Mouse (Mus musculus): ENCODE measurements around the gene Rras.
A peak's percentile ranks its signal among the peaks of the same experiment; 100 is the strongest.

Gene Rras

GRCm38 (mm10) chr7:45017242-45018061 lies at the start of gene Rras:
Rras (plus strand) TSS chr7:45017961.
- DNase-seq (ENCODE audit: low spot score) = peak; percentile 97

DNA sequence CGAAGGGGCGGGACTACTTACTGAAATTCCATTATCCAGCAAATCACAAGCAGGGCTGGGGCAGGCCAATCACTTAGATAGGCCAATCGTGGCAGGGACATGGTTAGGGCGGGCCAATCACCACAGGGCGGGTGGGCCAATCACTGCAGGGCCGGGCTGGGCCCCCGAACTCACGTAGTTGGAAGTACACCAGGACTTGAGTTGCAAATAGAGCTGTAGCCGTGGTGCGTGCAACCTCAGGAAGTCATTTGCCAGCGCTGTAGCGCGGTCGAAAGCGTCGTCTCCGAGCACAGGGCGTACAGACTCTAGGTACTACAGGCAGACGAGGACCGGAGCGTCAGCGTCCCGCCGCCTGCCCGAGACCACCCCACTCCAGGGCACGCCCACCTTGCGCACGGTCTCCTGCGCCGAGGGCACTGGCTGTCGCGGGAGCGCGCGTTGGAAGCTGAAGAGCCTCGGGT lies 47.5 kb upstream of the Rras start:
- DNase-seq (ENCODE audit: low spot score) = peak; percentile 96

DNA sequence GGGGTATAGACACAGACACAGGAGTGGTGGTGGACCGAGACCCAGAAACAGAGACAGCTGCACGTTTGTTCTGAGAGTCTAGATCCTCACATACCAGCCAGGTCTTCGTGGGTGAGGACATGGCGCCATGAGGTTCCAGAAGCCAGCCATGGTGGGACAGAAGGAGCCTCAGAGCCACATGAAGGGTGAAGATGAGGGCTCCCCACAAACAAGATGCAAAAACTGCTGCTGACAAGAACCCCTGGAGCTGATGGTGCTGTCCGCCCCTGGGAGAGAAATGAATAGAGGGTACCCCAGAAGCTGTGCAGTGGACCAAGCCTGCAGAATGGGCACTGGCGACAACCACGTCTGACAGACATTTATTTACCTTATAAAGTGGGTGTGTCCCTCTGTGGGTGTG lies 46.6 kb upstream of the Rras start:
- DNase-seq (ENCODE audit: low spot score) = no peak

DNA sequence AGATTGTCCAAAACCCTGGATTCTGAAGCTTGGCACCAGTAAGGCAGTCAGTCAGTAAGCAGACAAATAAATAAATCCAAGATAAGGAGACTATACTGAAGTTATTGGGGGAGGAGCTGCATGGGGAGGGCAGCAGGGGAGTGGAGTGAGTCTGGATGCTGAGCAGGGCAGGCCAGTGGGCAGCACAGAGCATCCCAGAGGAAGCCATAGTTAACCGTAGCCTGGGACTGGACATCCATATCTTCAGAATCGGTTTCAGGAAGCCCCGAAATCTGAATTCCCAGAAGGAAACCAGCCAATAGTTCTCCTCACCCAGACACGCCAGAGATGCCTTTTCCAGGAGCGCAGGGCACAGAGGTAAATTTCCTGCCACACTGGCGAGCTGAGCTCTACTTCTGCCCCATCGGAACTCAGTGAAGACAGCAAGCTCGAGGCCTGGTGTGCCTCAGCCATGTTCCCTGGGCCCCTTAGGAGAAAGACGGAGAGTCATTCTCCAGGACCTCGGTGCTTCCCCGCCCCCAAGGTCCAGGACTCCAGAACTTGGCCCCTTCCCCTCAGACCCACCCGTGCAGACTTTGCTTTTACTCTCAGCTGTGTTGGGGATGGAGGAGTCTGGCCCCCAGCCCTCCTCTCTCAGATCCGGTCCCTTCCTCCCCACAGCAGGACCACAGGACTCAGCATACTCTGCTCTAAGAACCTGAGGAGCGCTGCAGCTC lies 44.2 kb upstream of the Rras start:
- no peak for DNase-seq (ENCODE audit: low spot score)

- DNase-seq (ENCODE audit: low spot score) = peak; percentile 92
Measured at GRCm38 (mm10) chr7:44974383-44975116, 43.2 kb upstream of the Rras start, which contains the start of gene Cpt1c. Cpt1c (minus strand) TSS chr7:44974851.

DNA sequence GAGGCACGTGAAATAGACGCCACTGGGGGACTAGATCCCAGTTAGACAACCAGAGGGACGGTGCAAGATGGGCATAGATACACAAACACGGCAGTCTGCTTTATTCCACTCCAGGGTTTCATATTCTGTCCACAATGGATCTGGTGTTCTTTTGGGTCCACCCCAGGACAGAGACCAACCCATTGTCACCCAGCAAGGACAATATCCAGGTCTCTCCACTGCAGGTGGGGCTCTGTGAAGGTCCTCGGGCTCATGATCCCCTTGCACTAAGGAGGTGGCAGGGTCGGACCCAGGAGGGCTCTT lies 42.7 kb upstream of the Rras start:
- DNase-seq (ENCODE audit: low spot score) = no peak

DNA sequence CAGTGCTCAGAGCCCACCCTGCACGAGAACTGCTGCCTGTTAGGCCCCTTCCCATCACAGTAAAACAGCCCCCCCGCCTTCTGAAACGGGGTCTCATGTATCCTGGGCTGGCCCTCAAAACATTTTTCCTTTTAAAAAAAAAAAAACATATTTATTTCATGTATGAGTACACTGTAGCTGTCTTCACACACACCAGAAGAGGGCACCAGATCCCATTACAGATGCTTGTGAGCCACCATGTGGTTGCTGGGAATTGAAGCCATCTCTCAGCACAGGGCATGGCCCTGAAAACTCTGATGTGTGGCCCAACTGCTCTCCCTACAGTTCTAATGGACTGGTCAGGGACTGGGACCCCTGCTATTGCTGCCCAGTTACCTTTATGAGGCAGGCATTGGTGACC lies 39.5 kb upstream of the Rras start:
- no peak for DNase-seq (ENCODE audit: low spot score)

DNA sequence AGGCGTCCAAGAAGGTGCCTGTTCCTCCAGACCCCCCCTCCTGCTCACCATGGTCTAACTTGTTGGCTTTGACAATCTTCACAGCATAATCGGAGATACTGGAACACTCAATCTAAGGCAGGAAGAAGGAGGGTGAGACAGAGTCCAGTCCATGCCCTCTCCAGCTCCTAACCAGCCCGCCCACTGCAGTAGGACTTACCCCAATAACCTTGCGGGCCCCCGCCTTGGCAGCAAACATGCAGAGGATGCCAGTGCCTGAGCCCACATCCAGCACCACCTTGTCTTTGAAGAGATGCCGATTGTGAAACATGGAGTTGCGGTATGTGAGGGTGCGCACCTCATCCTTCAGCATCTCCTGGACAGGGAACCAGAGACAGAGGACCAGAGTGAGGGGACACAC lies 36.2 kb upstream of the Rras start:
- no peak for DNase-seq (ENCODE audit: low spot score)

GRCm38 (mm10) chr7:44983085-44983484 lies 34.7 kb upstream of the Rras start:
- DNase-seq (ENCODE audit: low spot score) = peak; percentile 90

DNA sequence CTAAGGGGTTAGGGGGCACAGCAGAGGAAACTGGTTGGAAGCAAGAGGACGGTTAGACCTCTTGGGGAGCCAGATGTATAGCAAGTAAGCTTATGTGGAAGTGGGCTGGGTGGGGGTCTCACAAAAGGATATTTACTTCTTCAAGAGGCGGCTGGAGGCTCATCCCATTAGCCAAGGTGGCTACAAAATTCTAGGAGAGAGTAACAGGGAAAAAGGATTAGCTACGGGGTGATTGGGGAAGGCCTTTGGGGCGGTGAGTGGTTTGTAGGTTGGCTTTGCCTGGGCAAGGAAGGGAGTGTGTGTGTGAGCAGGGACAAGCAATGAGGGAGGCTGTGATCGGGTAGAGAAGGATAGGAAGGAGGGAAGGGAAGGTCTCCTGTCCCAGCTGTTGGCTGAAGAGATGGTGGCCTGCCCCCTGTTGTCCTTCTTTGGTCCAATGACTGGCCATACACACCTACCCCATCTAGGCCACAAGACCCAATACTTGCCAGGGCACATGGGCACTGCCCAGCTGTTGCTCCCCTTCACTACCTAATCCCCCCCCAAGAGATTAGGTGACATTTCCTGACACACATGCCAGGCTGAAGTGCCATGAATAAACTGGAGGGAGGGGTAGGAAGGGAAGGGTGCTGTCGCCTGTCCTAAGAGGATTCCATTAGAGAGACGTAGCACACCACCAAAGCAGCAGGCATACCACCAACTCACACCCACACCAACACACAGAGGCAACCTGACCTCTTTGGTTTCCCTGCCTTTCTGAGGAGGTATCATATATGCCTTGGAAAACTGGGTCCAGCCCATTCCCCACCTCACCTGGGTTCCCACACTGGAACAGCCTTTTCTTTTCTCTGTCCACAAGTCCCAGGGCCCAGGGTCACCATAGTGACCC lies 33.6 kb upstream of the Rras start:
- no peak for DNase-seq (ENCODE audit: low spot score)

GRCm38 (mm10) chr7:44984833-44985164 lies 33.0 kb upstream of the Rras start:
- no peak for DNase-seq (ENCODE audit: low spot score)

GRCm38 (mm10) chr7:44985595-44986191 lies 32.1 kb upstream of the Rras start:
- DNase-seq (ENCODE audit: low spot score) = peak; percentile 89

DNA sequence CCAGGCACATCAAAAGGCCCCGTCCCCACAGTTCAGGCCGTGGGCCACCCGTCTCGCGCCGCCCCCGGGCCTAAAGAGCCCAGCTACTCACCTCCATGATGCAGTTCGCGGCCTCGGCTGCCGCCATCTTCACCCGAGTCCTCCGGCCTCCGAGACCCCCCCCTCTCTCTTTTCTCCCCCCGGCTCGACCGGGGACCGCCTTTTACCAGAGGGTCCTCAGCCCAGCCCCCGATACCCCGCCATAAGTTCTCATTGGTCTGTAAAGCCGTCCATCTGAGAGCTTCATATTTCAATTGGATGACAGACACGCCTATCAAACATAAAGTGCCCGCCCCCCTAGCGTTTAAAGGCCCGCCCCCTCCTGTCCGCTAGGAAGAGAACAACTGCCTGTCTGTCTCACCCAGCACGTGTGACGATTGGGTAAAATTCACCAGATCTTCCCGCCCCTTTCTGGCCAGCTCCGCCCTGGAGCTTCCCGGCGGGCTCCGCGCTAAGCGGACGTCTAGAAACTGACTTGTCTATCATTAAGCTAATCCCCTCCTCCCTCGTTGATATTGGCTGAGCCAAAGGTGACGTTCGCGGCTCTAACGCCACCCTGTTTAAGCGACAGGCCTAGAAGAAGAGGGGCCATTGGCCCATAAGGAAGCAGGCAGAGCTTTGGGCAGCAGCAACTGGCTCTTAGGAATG lies 31.4 kb upstream of the Rras start, which contains the start of gene Prmt1:
TSS of gene Prmt1 (minus strand) at position 377 of the 687 bp plus-strand sequence.
- DNase-seq (ENCODE audit: low spot score) = peak; percentile 99

DNA sequence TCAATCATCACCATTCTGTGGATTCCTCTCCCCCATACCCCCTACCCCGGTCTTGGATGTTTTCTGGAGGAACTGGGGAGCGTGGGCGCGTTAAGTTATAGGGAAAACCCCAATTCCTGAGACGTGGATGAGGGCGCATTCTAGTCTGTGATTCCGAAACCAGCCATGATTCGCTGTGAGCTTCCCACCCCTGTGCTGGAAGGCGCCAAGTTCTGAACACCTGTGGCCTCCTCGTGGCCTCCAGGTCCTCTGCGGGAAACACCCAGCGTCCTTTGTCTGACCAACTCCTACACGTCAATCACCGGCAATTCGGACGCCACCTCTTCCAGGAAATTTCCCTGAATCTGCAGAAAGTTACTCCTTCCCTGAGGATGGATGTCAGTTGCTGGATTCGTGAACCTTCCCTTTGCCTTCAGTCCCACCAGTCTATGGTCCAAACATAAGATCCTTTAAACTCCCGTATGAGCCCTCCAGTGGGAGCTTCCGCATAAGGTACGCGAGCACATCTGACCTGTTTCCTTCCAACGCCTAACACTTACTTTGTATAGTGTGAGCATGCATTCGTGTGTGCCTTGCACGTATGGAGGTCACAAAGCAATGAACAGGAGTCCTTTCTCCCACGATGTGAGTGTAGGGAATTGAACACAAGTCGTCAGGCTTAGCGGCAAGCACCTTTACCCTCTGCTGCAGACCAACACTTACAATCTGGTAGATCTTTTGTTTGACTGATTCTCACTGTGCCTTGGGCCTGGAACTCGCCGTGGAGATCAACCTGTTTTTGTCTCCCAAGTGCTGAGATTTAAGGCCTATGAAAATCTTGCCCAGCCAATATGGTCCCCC lies 30.7 kb upstream of the Rras start:
- DNase-seq (ENCODE audit: low spot score) = peak; percentile 84

- no peak for DNase-seq (ENCODE audit: low spot score)
Measured at GRCm38 (mm10) chr7:44996672-44997071, 21.1 kb upstream of the Rras start.

DNA sequence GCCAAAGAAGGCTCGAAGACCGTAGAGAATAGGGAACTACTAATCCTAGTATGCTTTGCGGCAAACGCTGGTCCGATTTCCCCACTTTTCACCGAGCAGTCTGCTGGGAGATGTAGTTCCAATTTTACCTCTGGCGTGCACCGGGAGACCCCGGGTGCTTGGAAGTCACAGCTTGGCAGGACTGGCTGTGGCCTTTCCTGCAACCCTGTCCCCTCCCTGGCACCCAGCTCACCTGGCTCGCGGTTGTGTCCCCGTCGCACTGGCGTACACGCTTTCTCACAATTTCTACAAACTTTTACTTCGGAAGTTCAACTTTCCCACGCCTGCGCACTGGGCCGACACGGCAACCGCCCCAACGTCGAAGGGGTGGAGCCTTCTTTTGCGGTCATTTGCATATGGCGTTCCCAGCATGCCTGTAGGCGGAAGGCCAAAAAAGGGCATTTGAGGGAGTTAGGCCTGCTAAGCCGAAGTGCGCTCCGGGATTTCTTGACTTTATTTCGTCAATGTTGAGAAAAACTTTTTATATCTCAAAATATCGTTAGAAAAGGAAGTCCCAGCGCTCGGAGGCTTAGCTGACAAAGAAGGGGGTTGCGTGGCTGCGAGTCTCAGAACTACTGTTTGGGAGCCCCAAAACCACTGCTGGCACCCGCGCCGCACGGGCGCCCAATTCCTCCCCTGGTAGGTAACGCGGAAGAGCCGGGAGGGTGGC lies 20.4 kb upstream of the Rras start, which contains the start of gene Irf3:
TSS of gene Irf3 (plus strand) at position 418 of the 709 bp plus-strand sequence.
- peak; percentile 99 for DNase-seq (ENCODE audit: low spot score)

DNA sequence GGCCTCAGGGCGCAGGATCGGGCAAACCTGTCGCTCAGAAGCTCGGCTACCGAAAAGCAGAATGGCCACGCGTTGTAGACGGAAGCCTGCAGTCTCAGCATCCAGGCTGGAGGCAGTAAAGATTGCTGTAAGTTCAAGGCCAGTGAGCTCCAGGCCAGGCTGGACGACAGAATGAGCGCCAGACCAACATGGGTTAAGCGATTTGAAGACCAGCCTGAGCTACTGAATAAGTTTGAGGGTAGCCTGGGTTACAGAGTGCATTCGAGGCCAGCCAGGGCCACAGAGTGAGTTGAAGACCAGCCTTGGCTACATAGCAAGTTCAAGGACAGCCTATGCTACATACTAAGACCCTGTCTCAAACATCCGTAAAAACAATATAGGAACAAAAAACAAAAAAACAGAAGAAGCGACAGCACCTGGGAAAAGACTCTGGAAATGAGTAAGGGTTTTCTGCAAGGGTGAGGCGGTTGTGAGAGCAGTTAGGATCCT lies 19.8 kb upstream of the Rras start:
- DNase-seq (ENCODE audit: low spot score) = peak; percentile 58

- DNase-seq (ENCODE audit: low spot score) = peak; percentile 67
Measured at GRCm38 (mm10) chr7:44998501-44998955, 19.2 kb upstream of the Rras start, which contains the start of gene Bcl2l12. Bcl2l12 (minus strand) TSS chr7:44998712.

DNA sequence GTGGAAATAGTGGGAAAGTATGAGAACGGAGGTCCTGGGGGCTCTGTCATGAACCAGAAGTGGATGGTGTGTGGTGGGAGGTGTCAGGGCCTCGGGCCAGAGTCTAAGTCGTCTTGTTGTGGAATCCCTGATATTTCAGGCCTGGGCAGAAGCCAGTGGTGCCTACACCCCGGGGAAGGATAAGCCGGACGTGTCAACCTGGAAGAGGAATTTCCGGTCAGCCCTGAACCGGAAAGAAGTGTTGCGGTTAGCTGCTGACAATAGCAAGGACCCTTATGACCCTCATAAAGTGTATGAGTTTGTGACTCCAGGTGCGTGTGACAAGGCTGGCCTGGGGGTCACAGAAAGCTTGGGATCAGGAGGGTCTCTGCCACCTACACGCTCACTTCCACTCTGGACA lies 18.0 kb upstream of the Rras start:
- no peak for DNase-seq (ENCODE audit: low spot score)

Data from embryo, embryonic 10 days (tissue).